Mouse (Mus musculus) naive thymus-derived CD4-positive, alpha-beta T cell, adult 2 months (primary cell): ENCODE measurements around the gene Gm20917.
"Not testable (repeated sequence)": the region's sequence is repeated elsewhere in the genome, so short reads cannot be mapped to it uniquely, and the experiment has no call there.

Experiments used
- DNase-seq: peaks from one replicate; pipeline ENCODE4 v3.0.0-alpha.2; 2011; ENCODE audit warnings: low read depth

Gene Gm20917

GRCm38 (mm10) chrY:79151022-79151421 lies at the start of gene Gm20917:
Gm20917 (minus strand) TSS chrY:79151122.
- DNase-seq: not testable (repeated sequence)
